Mouse (Mus musculus): ENCODE data around the gene Frmpd2.

The Frmpd2 gene

DNA sequence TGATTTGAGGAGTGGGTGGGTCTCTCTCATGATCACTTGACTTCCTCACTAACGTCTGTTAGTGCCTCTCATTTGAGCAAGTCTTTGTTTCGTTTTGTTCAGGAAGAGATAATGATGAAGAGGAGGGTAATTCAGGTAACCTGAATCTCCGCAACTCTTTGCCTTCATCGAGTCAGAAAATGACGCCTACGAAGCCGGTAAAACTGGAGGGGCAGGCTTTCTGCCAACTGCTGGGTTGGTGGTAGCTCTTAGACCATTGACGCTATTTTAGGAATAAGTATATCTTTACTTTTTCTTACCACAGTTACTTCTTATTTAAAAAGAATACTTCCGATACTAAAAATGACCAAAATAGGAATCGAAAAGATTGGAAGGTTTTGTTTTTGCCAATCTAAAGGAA lies 135.9 kb downstream of the Frmpd2 start:
- DNase-seq (ENCODE audit: low read depth in 1 of 2, low spot score in 2 of 2) = no peak
